Mouse (Mus musculus) left cerebral cortex, adult 8-10 months (tissue): Measurements from ENCODE around the gene Zfp235. TPM values are rescaled to one million over a fixed set of nuclear protein-coding genes. Genes with fewer than 3 reads are reported as not detected.
A peak's percentile ranks its signal among the peaks of the same experiment; 100 is the strongest.

Experiments
- DNase-seq, 2 experiments: peaks; one replicate each; pipeline ENCODE4 v3.0.0; 2022; ENCODE audit warnings: low spot score in 2 of 2
- total RNA-seq, 4 experiments: library from RNA; stranded (reverse); gene quantifications; 2 replicates each; pipeline ENCODE4 v1.2.4; 2022

Zfp235 gene
- 10 to 100 TPM; 19.7 to 23.1 (median 21.6) TPM for total RNA-seq

DNA sequence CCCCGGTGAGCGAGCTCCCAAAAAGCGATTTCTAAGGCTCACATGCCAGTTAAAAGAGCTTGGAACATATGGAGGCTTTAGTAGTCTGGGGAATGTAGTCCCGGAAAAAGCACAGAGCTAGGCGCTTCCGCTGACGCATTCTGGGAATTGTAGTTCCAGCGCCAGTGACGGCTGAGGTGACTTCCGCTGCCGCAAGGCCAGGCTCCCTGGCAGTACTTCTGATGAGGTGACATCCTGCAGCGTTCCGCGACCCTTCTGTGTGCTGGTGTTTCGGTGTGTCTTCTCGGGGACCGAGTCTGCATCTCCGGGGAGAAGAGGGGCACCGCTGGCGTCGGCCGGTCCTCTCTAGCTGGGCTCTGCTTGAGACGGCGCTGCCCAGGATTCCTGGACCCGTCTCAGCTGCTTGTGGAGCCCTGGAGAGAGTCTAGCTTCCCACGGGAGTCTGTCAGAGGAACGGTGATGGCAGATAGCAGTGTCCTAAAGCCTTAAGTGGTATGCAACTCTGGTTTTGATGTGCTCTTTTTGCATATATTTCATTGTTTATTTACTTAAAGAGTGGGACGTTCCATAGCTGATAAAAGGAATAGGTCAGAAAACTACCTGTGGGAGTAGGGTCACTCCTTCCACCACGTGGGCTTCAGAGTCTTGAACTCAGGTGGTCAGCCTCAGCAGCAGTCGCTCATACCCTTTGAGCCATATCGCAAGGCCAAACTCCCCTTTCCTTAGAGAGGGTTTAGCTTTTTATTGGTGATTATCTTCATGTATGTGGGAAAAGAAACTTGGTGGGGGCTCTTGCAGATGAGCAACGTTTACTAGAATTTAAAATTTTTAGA, at the start of gene Zfp235:
Zfp235 (plus strand) TSS at position 174 of the 833 bp plus-strand sequence.
- peak; percentile 80 to 85 for DNase-seq

DNA sequence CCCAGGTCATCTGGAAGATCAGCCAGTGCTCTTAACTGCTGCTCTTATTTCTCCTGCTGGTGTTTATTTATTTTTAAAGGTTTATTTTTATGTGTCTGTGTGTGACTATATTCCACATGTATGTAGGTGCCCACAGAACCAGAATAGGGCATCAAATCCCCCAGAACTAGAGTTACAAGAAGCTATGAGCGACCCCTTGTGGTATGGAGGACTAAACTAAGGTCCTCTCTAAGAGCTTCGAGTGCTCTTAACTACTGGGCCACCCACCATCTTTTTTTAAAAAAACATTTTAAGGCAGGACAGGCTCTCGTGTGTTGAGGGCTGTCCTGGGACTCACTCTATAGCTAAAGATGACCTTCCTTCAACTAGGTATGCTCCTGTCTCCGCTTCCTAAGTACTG, 47.1 kb upstream of the Zfp235 start:
- DNase-seq, result no peak

DNA sequence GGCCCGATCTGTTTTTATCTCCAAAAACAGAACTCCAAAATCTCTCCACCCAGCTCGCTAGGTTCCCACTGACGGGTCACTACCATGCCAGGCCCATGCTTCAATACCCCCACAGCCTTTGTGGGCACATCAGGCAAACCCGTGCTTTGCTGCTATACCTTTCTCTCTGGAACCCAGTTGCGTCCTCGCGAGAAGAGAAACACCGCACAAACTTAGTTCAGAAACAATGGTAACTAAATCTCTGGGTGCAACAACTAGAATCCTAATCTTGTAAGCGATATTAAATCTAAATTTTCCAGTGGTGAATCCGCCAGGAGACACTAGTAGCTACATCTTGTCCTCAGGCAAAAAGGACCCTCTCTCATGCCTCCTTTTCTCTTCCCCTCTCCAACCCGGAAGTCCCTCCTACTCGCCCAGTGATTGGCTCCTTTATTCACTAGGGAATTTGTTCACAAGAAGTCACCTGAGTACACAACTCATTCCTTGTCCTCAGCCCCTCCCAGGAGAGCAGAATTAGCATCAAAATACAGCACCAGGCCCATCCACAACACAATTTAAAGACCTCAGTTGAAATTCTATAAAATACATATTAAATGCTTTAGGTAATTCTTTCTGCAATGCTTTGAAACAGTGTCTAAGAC, 46.4 kb upstream of the Zfp235 start:
- DNase-seq, result no peak

DNA sequence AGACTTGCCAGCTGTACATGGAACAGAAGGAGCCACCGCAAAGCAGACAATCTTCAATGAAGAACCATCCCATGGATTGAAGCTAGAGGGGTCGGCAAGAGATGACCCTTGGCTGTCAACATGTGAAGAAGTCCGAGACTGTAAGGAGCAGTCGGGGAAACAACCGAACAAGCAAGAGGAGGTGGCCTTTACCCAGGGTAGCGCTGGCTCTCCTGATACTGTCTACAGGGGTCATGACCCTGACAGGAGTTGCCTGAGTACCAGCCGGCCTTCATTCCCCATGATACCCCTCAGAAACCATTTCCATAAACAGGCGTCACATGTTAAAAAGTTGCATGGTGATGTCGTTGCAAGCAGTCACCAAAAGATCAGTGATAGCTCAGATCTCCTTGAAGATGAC, 29.6 kb upstream of the Zfp235 start:
- no peak for DNase-seq

DNA sequence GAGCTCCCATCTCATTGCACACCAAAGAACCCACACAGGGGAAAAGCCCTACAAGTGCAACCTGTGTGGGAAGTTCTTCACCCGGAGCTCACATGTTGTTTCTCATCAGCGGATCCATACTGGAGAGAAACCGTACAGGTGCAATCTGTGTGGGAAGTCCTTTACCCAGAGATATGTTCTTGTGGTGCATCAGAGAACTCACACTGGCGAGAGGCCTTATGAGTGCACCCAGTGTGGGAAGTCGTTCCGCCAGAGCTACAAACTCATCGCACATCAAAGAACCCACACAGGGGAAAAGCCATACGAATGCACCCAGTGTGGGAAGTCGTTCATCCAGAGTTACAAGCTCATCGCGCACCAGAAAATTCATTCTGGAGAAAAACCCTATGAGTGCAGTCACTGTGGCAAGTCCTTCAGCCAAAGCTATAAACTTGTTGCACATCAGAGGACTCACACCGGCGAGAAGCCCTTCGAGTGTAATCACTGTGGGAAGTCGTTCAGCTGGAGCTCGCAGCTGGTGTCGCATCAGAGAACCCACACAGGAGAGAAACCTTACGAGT, 28.7 kb upstream of the Zfp235 start:
- DNase-seq, result no peak

DNA sequence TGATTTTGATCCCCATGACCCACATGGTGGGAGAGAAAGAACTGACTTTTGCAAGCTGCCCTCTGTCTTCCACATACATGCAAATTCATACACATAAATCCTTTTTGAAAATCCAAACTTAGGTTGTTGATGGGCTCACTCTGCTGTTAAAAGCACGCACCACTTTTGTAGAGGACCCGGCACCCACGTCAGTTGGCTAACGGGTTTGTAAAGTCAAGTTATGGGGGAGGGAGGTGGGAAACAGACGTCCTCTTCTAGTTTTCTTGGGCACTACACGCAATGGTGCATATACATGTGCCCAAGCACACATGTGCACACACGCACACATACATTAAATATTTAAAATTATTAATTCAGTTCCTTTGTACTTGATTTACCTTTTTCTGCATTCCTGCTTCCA, 23.1 kb upstream of the Zfp235 start:
- no peak for DNase-seq

DNA sequence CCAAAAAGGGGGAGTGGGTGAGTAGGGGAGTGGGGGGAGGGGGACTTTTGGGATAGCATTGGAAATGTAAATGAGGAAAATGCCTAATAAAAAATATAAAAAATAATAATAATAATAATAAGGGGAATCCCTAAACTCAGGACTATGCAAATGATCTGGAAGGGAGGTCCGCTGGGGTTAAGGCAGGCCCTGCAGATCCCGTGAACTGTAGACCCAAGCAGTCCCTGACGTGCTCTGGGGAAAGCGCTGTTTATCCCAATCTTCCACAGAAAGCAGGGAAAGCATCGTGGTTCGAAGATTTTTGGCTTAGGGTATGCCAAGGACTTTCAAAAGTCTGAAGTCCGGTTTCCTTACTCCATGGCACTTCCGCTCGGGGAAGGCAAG, 22.2 kb upstream of the Zfp235 start:
- peak in 1 of 2 experiments; percentile 28 for DNase-seq

DNA sequence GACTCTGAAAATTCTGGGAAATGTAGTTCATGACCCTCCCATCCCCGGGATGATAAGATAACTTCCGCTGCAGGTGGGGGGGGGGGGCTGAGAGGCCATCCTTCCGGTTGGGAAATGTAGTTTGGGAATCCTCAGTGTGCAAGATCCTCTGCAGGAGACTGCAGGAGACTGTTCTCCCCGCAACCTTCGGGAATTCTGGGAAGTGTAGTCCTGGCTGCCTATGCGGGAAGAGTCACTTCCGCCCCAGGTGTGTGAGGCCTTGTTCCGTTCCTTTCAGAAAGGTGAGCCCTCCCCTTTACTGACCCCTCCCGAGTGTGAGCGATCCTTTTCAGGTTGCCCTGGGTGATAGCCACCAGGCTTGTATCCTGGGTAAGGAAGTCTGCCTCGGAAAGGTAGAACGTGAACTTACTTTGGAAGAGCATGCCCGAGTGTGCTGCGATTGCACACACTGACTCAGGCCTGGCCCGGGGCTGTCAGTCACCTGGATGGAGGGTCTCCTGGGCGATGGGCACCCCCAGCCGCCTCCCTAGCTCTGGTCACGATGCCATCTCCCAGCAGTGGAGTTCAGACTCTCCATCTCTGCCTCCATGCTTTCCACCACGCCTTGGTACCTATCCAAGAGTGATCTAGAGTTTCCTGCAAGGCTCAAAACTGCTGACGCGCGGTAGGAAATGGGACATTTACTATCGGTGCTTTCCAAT, 21.7 kb upstream of the Zfp235 start, which contains the start of gene Zfp112:
Zfp112 (plus strand) TSS at position 159 of the 701 bp plus-strand sequence.
- peak; percentile 64 to 86 for DNase-seq

DNA sequence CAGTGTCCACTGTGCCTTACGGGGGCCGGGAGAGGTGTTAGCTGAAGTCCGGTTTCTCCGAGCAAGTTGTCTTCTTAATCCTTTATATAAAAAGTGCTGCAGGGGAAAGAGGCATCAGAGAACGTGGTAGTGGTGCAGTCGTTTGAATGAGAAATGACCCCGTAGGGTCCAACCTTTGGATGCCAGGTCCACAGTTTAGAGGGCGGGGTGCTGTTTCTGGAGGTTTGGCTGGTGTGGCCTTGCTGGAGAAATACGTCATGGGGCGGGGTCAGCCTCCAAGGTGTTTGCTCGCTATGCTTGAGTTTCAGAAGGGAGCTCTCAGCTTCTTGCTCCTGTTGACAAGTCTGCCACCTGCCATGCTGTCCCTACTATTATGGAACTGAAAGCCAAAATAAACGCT, 21.0 kb upstream of the Zfp235 start:
- no peak for DNase-seq

DNA sequence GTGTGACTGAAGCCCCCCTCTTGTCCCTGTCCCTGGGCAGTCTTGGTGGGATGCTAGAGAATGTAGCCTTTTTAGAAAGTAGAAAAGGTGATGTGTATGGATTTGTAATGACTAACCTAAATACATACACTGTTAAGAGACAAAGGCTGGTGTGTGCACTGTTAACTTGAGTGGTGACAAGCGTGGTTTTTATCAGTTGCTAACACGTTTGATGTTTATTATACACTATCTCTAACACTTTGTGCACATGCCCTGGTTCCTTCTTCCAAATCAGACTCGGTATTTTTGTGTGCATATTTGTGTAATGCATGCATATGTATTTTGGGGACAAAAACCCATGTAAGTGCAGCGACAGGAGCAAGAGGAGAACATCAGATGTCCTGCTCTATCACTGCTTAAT, 17.3 kb upstream of the Zfp235 start:
- DNase-seq, result no peak

DNA sequence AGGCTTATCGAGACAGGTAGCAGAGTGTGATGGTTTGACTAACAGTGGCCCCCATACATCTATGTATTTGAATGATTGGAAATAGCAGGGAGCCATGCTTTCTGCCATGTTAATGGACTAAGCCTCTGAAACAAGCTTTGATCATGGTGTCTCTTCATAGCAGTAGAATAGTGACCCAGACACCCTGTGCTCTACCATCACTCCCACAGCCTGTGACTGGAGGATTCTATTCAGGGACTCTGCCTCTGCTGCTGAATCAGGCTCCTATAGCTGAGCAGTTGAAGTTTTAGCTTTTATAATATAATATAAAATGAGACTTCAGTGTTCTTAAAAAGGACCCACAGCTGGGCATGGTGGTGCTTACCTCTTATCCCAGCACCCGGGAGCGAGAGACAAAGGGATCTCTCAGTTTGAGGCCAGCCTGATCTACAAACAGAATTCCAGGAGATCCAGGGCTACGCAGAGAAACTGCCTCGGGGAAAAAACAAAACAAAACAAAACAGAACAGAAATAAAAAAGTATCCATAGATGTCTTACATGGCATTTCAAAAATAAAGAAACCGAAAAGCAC, 459 bp upstream of the Zfp235 start:
- DNase-seq, result no peak

DNA sequence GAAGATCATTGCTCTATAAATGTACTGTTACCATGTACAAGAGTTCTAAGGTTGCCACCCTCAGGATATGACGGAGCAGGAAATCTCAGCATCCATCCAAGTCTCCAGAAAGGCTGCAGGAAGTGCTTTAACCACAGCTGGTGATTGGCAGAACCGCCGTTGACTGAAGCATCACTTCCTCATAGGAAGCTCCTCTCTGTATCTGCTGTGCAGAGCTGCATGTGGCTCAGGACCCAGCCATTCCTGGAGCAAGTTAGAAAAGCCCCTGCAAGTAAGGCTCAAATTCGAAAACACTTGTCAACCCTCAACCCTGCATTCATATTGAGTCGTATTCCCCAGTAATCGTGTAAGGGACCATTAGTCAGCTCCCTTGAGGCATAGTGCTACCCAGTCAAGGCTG, 8.6 kb downstream of the Zfp235 start:
- DNase-seq, result no peak

DNA sequence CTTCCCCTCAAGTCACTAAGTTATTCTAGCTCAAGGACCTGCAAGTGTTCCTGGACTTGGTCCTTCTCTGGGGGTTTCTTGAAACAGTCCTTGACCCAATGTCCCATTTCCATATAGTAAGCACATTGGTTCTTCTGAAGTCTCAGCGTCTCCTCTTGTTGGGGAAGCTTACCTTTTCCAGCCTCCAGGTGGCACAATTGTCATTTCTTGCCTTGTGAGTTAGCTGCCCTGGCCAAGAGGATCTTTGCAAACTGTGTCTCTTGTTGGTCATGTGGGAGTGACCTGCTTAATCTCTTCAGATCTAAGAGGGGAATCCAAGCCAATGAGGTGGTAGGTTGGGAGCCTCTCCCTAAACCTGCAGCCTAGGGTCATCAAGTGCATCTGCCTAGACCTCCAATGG, 19.3 kb downstream of the Zfp235 start:
- no peak for DNase-seq

DNA sequence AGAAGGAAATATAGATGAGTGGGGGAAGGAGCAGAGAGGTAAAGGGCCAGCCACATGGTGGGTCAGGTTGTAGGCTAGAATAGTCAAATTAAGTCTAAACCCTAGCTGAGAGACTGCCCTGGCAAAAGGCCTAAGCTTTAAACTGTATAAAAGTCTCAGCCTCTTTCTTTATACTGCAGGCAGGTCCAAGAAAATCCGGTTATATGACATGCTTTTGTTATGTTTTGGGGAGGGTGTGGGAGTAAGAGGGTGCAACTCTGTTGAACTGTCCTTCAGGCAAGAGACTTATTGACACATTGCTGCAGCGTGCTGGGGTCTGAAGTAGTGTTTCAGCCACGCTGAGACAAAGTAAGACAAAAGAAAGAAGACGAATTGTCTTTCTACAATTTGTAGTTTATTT, 38.2 kb downstream of the Zfp235 start:
- no peak for DNase-seq

DNA sequence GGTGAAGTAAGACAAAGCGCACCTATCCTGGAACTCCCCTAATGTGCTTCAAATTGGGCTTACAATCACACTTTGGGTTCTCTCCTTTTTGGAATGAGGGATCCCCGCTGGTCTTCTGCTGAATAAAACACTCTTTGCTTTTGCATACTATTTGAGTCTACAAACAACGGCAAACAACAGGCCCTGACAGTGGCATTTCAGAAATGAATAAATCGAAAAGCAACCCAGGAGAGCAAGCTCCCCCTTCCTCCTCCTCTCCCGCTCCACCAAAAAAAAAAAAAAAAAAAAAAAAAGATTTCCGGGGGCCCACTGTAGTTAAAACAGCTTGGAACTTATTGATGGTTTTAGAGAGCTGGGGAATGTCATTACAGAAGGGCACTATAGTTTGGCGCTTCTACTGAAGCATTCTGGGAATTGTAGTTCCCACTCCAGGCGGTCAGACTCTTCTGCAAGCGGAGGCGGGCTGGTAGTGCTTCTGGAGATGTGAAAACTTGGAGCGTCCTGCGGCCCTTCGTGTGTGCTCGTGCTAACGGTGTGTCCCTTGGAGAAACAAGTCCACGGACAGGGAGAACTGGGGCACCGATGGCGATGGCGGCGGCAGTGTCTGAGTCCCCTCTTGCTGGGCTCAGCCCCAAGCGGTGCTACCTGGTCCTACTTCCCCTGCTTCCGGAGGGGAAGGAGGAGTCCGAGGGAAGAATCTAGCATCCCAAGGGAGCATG, 40.8 kb downstream of the Zfp235 start, which contains the start of gene Zfp114:
Zfp114 (plus strand) TSS at position 443 of the 719 bp plus-strand sequence.
- DNase-seq, result peak; percentile 71 to 72

DNA sequence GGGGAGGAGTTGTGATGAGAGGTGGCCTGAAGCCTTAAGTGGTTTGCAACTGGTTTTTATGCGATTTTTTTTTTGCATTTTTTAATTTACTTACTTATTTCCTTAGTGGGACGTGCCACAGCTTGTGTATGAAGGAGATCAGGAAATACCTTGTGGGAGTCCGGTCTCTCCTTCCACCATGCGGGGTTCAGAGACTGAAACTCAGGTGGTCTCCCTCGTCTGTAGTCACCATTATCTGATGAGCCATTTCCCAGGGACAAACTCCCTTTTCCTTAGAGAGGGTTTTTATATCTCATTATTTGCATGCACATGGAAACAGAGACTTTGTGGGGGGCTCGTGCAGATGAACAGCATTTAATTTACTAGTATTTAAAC, 41.4 kb downstream of the Zfp235 start:
- DNase-seq, result no peak

DNA sequence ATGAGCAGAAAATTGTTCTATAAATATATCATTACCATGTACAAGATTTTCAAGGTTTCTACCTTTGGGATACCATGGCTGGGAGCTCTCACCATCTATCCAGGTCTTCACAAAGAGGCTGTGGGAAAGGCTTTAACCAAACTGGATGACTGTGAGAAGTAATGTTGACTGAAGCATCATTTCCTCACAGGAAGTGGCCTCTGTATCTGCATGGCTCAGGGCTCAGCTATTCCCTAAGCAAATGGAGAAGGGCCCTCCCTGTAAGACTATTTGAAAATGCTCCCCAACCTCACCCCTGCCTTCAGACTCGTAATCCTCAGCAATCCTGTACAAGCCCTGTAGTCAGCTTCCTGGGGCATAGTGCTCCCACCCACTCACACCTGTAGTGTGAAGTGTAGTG, 53.6 kb downstream of the Zfp235 start:
- no peak for DNase-seq

DNA sequence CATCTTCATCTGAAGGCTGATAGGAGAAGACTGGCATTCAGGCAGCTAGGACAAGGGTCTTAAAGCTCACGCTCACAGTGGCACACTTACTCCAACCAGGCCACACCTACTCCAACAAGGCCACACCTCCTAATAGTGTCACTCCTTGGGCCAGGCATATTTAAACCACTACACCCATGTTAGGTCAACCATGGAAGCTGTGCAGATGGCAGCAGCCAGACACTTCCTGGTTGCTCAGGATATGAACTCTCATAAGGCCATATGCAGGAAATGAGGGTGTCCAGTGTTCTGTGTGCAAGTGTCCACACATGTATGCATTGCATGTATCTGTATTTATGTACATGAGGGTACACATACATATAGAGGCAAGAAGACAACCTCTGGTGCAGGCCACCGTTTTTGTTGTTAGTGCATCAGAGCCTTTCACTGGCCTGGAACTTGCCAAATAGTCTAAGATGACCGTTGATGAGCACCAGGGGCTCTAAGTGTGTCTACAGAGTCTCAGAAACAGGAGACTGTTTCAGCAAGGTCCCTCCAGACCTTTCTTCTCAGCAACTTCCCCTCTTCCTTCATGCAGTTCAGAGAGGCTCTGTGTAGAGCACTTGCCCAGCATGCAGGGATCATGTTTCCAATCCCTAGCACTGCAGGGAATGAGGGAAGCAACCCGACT, 55.1 kb downstream of the Zfp235 start:
- no peak for DNase-seq

DNA sequence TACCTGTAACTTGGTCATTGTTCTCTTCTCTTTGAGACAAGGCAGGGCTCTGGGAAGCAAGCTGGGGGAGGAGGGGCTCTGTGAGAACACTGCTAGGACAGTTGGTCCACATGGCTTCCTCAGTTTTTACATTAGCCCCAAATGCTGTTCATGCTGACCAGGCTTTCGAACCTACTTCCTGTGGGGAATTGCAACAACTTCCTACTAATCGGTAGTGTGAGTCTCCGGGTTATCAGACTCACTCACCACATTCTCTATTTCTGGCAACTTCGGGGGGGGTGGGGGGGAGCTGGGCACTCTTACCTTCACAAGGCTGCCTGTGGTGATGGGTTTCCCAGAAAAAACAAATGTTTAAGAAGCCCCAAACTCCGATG, 55.6 kb downstream of the Zfp235 start:
- no peak for DNase-seq

DNA sequence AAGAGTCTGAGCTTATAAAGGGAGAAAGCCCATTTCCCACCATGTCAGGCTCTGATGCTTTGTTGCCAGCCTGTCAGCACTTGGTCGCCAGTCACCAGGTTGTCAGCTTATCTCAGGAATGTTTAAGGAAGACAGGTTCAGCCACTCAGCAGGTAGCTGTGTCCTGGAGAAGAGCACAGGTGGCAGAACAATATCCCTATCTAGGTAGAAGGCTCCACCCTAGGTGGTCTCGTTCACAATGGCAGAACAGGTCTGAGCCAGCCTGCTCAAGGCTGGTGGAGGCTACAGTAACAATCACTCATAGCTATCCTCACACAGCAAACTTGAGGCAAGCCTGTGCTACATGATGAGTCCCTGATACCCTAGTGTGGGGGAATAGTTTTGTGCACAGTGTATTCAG, 57.4 kb downstream of the Zfp235 start:
- no peak for DNase-seq
